In genomic region chr9:56154572-56154971, GRCm38 (mm10) we compare ENCODE assay signal across 19 mouse cellular contexts.
"Had no signal": no experiment of that assay in that cellular context is flagged by ENCODE, and none has a peak within 500 bp of the region (broad histone marks: within the 10 kb centered on the region; RNA-seq: fewer than 3 reads in every experiment).

No protein-coding gene starts in this region.

- DNase-seq: gastrocnemius, postnatal 25 days; heart, adult 18-20 months; heart, postnatal 10 days; heart, postnatal 4 days; kidney, adult 18-20 months; kidney, postnatal 14 days; left cerebral cortex, postnatal 4 days had no signal

- H3K27ac ChIP-seq: heart, embryonic 10.5 days; hindbrain, embryonic 10.5 days; hindbrain, embryonic 12.5 days; hindbrain, embryonic 14.5 days; intestine, embryonic 15.5 days; kidney, postnatal 0 days; layer of hippocampus, adult 2 months; left cerebral cortex, adult 2 months; limb, embryonic 13.5 days; limb, embryonic 15.5 days; liver, embryonic 12.5 days had no signal

- H3K4me3 ChIP-seq: heart, embryonic 10.5 days; heart, embryonic 12.5 days; hindbrain, embryonic 10.5 days; hindbrain, embryonic 12.5 days; intestine, embryonic 15.5 days; layer of hippocampus, adult 2 months; left cerebral cortex, adult 2 months; limb, embryonic 13.5 days; limb, embryonic 15.5 days; liver, embryonic 12.5 days had no signal
